Mouse (Mus musculus) stomach, embryonic 14.5 days (tissue): ENCODE data around the gene Wbp1. TPM values are rescaled to one million over a fixed set of nuclear protein-coding genes. Genes with fewer than 3 reads are reported as not detected.

Experiments
- ATAC-seq: fragments of 200-750 bp; cut with Nextera tagmentation; 2 replicates; pipeline ENCODE4 v1.8.0; 2017; ENCODE audit warnings: low read depth, moderate TSS enrichment; ENCODE audit not compliant: insufficient number of reproducible peaks, insufficient read depth, low FRiP score
- H3K27ac ChIP-seq: fragments of 300-500 bp; sonication (generic); 2 replicates; pipeline ENCODE4 v1.5.1; 2014; ENCODE audit warnings: mild to moderate bottlenecking, low read length, moderate library complexity, mixed read lengths
- H3K27me3 ChIP-seq: fragments of 300-500 bp; sonication (generic); 2 replicates; pipeline ENCODE4 v1.6.1; 2014; ENCODE audit warnings: low read length, control low read depth, mixed read lengths; ENCODE audit not compliant: control insufficient read depth, insufficient read depth
- H3K36me3 ChIP-seq: fragments of 300-500 bp; sonication (generic); 2 replicates; pipeline ENCODE4 v1.6.1; 2014; ENCODE audit warnings: mild to moderate bottlenecking, control low read depth, low read length, moderate library complexity, mixed read lengths; ENCODE audit not compliant: control insufficient read depth, insufficient read depth
- H3K4me1 ChIP-seq: fragments of 300-500 bp; sonication (generic); 2 replicates; pipeline ENCODE4 v1.6.1; 2014; ENCODE audit warnings: low read length, control low read depth, mixed read lengths; ENCODE audit not compliant: control insufficient read depth, insufficient read depth
- H3K4me2 ChIP-seq: fragments of 300-500 bp; sonication (generic); replicated peaks from 2 replicates; pipeline ENCODE4 v1.6.1; 2014; ENCODE audit warnings: low read depth, low read length, control low read depth
- H3K4me3 ChIP-seq: fragments of 300-500 bp; sonication (generic); 2 replicates; pipeline ENCODE4 v1.5.1; 2014; ENCODE audit warnings: low read depth, low read length, control low read depth
- H3K9ac ChIP-seq: fragments of 300-500 bp; sonication (generic); replicated peaks from 2 replicates; pipeline ENCODE4 v1.6.1; 2014; ENCODE audit warnings: low read depth, mild to moderate bottlenecking, control low read depth, low read length, moderate library complexity, mixed read lengths
- H3K9me3 ChIP-seq: fragments of 300-500 bp; sonication (generic); 2 replicates; pipeline ENCODE4 v1.6.1; 2016; ENCODE audit warnings: low read depth, low read length, control low read depth; ENCODE audit not compliant: control insufficient read depth
- WGBS: fragments of 180-500 bp; shearing (Covaris S2); extraction: QIAGEN DNeasy Blood & Tissue Kit; methylation state at CpG from one replicate; pipeline ENCODE4 v1.1.7; 2014; 5-methylcytosine and 5-hydroxymethylcytosine counted together
- polyA plus RNA-seq: library from polyadenylated mRNA; unstranded; fragments of >200 nt; fragmentation: Nextera tagmentation; extraction: Ambion mirVana; gene quantifications from 2 replicates; pipeline ENCODE4 v1.2.1, GENCODE M21; 2014

Gene Wbp1
- polyA plus RNA-seq, 1 experiment from 2014 or later: 99.6 TPM

- no peaks in the 10 kb centered on the region for H3K9me3 ChIP-seq
- 59% methylated on average over 7 of the region's 7 CpGs for WGBS
- peaks cover 28% of the 10 kb centered on the region for H3K36me3 ChIP-seq
- H3K4me1 ChIP-seq: peaks cover 6% of the 10 kb centered on the region
- no peak overlapping the region for H3K4me2 ChIP-seq
- no peak overlapping the region for H3K4me3 ChIP-seq
- no peak for ATAC-seq
- no peak overlapping the region for H3K27ac ChIP-seq
- no peaks in the 10 kb centered on the region for H3K27me3 ChIP-seq
- no peak overlapping the region for H3K9ac ChIP-seq
Measured at GRCm38 (mm10) chr6:83147280-83147679, 25.9 kb upstream of the Wbp1 start.

- Histone ChIP-seq H3K4me3 (no peak overlapping the region), H3K36me3 (peaks cover 27% of the 10 kb centered on the region), H3K4me1 (peaks cover 10% of the 10 kb centered on the region), H3K9ac (no peak overlapping the region), H3K4me2 (no peak overlapping the region), H3K9me3 (no peaks in the 10 kb centered on the region), H3K27ac (no peak overlapping the region), H3K27me3 (no peaks in the 10 kb centered on the region)
- WGBS: 61% methylated on average over 9 of the region's 9 CpGs
- ATAC-seq: no peak
Measured at GRCm38 (mm10) chr6:83145805-83146204, 24.4 kb upstream of the Wbp1 start.

GRCm38 (mm10) chr6:83145209-83145608 is 23.9 kb upstream of the Wbp1 start:
- 54% methylated on average over 2 of the region's 2 CpGs for WGBS

GRCm38 (mm10) chr6:83142886-83143285 is 21.5 kb upstream of the Wbp1 start:
- WGBS: 40% methylated on average over 11 of the region's 11 CpGs

More at GRCm38 (mm10) chr6:83145209-83145608, 23.9 kb upstream of the Wbp1 start:
- Histone ChIP-seq H3K4me2 (no peak overlapping the region), H3K27me3 (no peaks in the 10 kb centered on the region), H3K4me3 (no peak overlapping the region), H3K27ac (no peak overlapping the region), H3K9ac (no peak overlapping the region), H3K4me1 (peaks cover 10% of the 10 kb centered on the region), H3K9me3 (no peaks in the 10 kb centered on the region), H3K36me3 (peaks cover 27% of the 10 kb centered on the region)
- no peak for ATAC-seq

GRCm38 (mm10) chr6:83142211-83142731 is 20.9 kb upstream of the Wbp1 start:
- no peak for ATAC-seq
- no peaks in the 10 kb centered on the region for H3K27me3 ChIP-seq
- H3K4me3 ChIP-seq: peak overlapping the region; percentile 17; the same call in 1 of the 2 replicates
- peaks cover 6% of the 10 kb centered on the region for H3K36me3 ChIP-seq
- 0 out of 2 replicates have a peak overlapping the region, but pooled peaks have one; percentile 21 for H3K27ac ChIP-seq
- H3K4me1 ChIP-seq: peaks cover 17% of the 10 kb centered on the region
- peak overlapping the region; percentile 50 for H3K4me2 ChIP-seq
- no peaks in the 10 kb centered on the region for H3K9me3 ChIP-seq
- 11% methylated on average over 41 of the region's 41 CpGs for WGBS
- peak overlapping the region; percentile 46; the same call in 1 of the 2 replicates for H3K9ac ChIP-seq

More at GRCm38 (mm10) chr6:83142886-83143285, 21.5 kb upstream of the Wbp1 start:
- ATAC-seq: no peak
- Histone ChIP-seq H3K4me3 (no peak overlapping the region), H3K9me3 (no peaks in the 10 kb centered on the region), H3K4me2 (no peak overlapping the region), H3K36me3 (peaks cover 12% of the 10 kb centered on the region), H3K4me1 (peaks cover 17% of the 10 kb centered on the region), H3K27ac (0 out of 2 replicates have a peak overlapping the region, but pooled peaks have one; percentile 21), H3K9ac (no peak overlapping the region), H3K27me3 (no peaks in the 10 kb centered on the region)

- H3K4me1 ChIP-seq: peaks cover 17% of the 10 kb centered on the region
- peak overlapping the region; percentile 50 for H3K4me2 ChIP-seq
- no peak overlapping the region for H3K9ac ChIP-seq
- no peaks in the 10 kb centered on the region for H3K9me3 ChIP-seq
- no peaks in the 10 kb centered on the region for H3K27me3 ChIP-seq
- no peak for ATAC-seq
- 35% methylated on average over 4 of the region's 4 CpGs for WGBS
- no peak overlapping the region for H3K4me3 ChIP-seq
- no peaks in the 10 kb centered on the region; the same call in none of the 2 replicates for H3K36me3 ChIP-seq
- H3K27ac ChIP-seq: no peak overlapping the region
Measured at GRCm38 (mm10) chr6:83141636-83142035, 20.3 kb upstream of the Wbp1 start.

GRCm38 (mm10) chr6:83140044-83140443 is 18.7 kb upstream of the Wbp1 start:
- no peak overlapping the region for H3K27ac ChIP-seq
- H3K9me3 ChIP-seq: no peaks in the 10 kb centered on the region
- H3K4me2 ChIP-seq: no peak overlapping the region
- WGBS: 93% methylated on average over 8 of the region's 8 CpGs
- H3K4me1 ChIP-seq: peaks cover 27% of the 10 kb centered on the region
- no peak overlapping the region for H3K4me3 ChIP-seq
- no peaks in the 10 kb centered on the region; the same call in 1 of the 2 replicates for H3K36me3 ChIP-seq
- no peaks in the 10 kb centered on the region for H3K27me3 ChIP-seq
- H3K9ac ChIP-seq: no peak overlapping the region
- ATAC-seq: no peak

- no peaks in the 10 kb centered on the region for H3K36me3 ChIP-seq
- peaks cover 33% of the 10 kb centered on the region for H3K4me1 ChIP-seq
- H3K4me3 ChIP-seq: peak overlapping the region; percentile 48
- ATAC-seq: peak; percentile 20; the same call in 1 of the 2 replicates
- WGBS: under 1% methylated on average over 11 of the region's 11 CpGs
- peak overlapping the region; percentile 89 for H3K9ac ChIP-seq
- peak overlapping the region; percentile 74 for H3K4me2 ChIP-seq
- peak overlapping the region; percentile 100 for H3K27ac ChIP-seq
- no peaks in the 10 kb centered on the region for H3K27me3 ChIP-seq
- no peaks in the 10 kb centered on the region for H3K9me3 ChIP-seq
Measured at GRCm38 (mm10) chr6:83138056-83138455, 16.7 kb upstream of the Wbp1 start.

GRCm38 (mm10) chr6:83137576-83137950 is 16.2 kb upstream of the Wbp1 start:
- peak; percentile 80 for ATAC-seq
- H3K4me1 ChIP-seq: peaks cover 30% of the 10 kb centered on the region
- WGBS: 0% methylated on average over 12 of the region's 12 CpGs

More at GRCm38 (mm10) chr6:83137576-83137950, 16.2 kb upstream of the Wbp1 start:
- Histone ChIP-seq H3K9me3 (no peaks in the 10 kb centered on the region), H3K9ac (peak overlapping the region; percentile 89), H3K4me3 (peak overlapping the region; percentile 48), H3K27ac (peak overlapping the region; percentile 100), H3K36me3 (no peaks in the 10 kb centered on the region), H3K27me3 (no peaks in the 10 kb centered on the region), H3K4me2 (peak overlapping the region; percentile 74)
